Mouse (Mus musculus) midbrain, postnatal 0 days (tissue): ENCODE results near the gene Xylt1. TPM values are rescaled to one million over a fixed set of nuclear protein-coding genes. Genes with fewer than 3 reads are reported as not detected.

ENCODE experiments used
- ATAC-seq: fragments of 200-750 bp; cut with Nextera tagmentation; 2 replicates; pipeline ENCODE4 v1.8.0; 2017; ENCODE audit warnings: moderate number of reproducible peaks, mild to moderate bottlenecking, moderate TSS enrichment, moderate library complexity; ENCODE audit not compliant: low FRiP score
- DNase-seq: peaks from one replicate; pipeline ENCODE4 v3.0.0-alpha.2; 2015; ENCODE audit warnings: low spot score
- H3K27ac ChIP-seq: fragments of 300-500 bp; sonication (generic); 2 replicates; pipeline ENCODE4 v1.5.1; 2014; ENCODE audit warnings: low read depth, mild to moderate bottlenecking, low read length, mixed read lengths
- H3K27me3 ChIP-seq: fragments of 300-500 bp; sonication (generic); 2 replicates; pipeline ENCODE4 v1.6.1; 2014; ENCODE audit warnings: low read length, control low read depth, mixed read lengths; ENCODE audit not compliant: insufficient read depth
- H3K36me3 ChIP-seq: fragments of 300-500 bp; sonication (generic); 2 replicates; pipeline ENCODE4 v1.6.1; 2014; ENCODE audit warnings: low read length, control low read depth, mixed read lengths; ENCODE audit not compliant: insufficient read depth
- H3K4me1 ChIP-seq: fragments of 300-500 bp; sonication (generic); 2 replicates; pipeline ENCODE4 v1.6.1; 2014; ENCODE audit warnings: mild to moderate bottlenecking, control low read depth, antibody characterized with exemption, low read length, mixed read lengths; ENCODE audit not compliant: insufficient read depth
- H3K4me2 ChIP-seq: fragments of 300-500 bp; sonication (generic); 2 replicates; pipeline ENCODE4 v1.6.1; 2014; ENCODE audit warnings: low read depth, mild to moderate bottlenecking, low read length, mixed read lengths; ENCODE audit not compliant: poor library complexity, severe bottlenecking
- H3K4me3 ChIP-seq: fragments of 300-500 bp; sonication (generic); 2 replicates; pipeline ENCODE4 v1.5.1; 2014; ENCODE audit warnings: low read depth, mild to moderate bottlenecking, low read length, moderate library complexity
- H3K9ac ChIP-seq: fragments of 300-500 bp; sonication (generic); replicated peaks from 2 replicates; pipeline ENCODE4 v1.6.1; 2014; ENCODE audit warnings: mild to moderate bottlenecking, low read length, moderate library complexity, mixed read lengths; ENCODE audit not compliant: poor library complexity, severe bottlenecking
- H3K9me3 ChIP-seq: fragments of 300-500 bp; sonication (generic); 2 replicates; pipeline ENCODE4 v1.6.1; 2016; ENCODE audit warnings: low read length, control low read depth
- CTCF ChIP-seq: IDR thresholded peaks from 2 replicates; pipeline ENCODE4 v1.5.1; 2016; ENCODE audit warnings: antibody characterized with exemption, mild to moderate bottlenecking
- WGBS: fragments of 180-500 bp; shearing (Covaris S2); extraction: QIAGEN DNeasy Blood & Tissue Kit; methylation state at CpG from one replicate; pipeline ENCODE4 v1.1.7; 2014; 5-methylcytosine and 5-hydroxymethylcytosine counted together
- polyA plus RNA-seq: library from polyadenylated mRNA; unstranded; fragments of >200 nt; fragmentation: Nextera tagmentation; extraction: Ambion mirVana; gene quantifications from 2 replicates; pipeline ENCODE4 v1.2.1, GENCODE M21; 2015
- total RNA-seq: library from RNA; depleted of rRNA; stranded (reverse); fragments of >200 nt; gene quantifications from 2 replicates; pipeline ENCODE4 v1.2.3, GENCODE M21; 2014

Xylt1 gene
- total and polyA plus RNA-seq, 2 experiments from 2014 or later, result 2.5 to 16.4 TPM

- ATAC-seq (no peak), DNase-seq (peak; percentile 31)
- Histone ChIP-seq H3K27ac (no peak overlapping the region), H3K4me2 (no peak overlapping the region), H3K36me3 (no peaks in the 10 kb centered on the region), H3K9ac (no peak overlapping the region), H3K4me3 (no peak overlapping the region), H3K27me3 (no peaks in the 10 kb centered on the region), H3K9me3 (no peaks in the 10 kb centered on the region), H3K4me1 (no peaks in the 10 kb centered on the region)
- TF ChIP-seq CTCF, result no peak
- 85% methylated on average over 4 of the region's 4 CpGs for WGBS
These were observed 277.4 kb downstream of the Xylt1 start for GRCm38 (mm10) chr7:117658180-117658579.

GRCm38 (mm10) chr7:117658739-117659138 is 278.0 kb downstream of the Xylt1 start:
- no peak for TF ChIP-seq CTCF
- Histone ChIP-seq H3K4me1 (no peaks in the 10 kb centered on the region), H3K4me2 (no peak overlapping the region), H3K27ac (no peak overlapping the region), H3K9ac (no peak overlapping the region), H3K4me3 (no peak overlapping the region), H3K27me3 (no peaks in the 10 kb centered on the region), H3K9me3 (no peaks in the 10 kb centered on the region), H3K36me3 (no peaks in the 10 kb centered on the region)
- 84% methylated on average over 4 of the region's 4 CpGs for WGBS
- ATAC-seq (no peak), DNase-seq (no peak)

DNA sequence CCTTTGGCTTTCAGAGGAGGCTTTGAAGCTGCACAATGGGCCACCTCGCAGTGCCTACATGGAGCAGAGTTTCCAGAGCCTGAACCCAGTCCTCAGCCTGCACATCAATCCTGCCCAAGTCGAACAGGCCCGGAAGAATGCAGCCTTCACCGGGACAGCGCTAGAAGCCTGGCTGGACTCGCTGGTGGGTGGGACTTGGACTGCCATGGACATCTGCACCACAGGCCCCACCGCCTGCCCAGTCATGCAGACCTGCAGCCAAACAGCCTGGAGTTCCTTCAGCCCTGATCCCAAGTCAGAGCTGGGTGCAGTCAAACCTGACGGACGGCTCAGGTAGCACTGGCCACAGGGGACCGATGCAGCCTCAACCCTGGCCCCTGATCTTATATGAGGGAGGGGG is 286.5 kb downstream of the Xylt1 start:
- no peak for TF ChIP-seq CTCF
- no peak for DNase-seq
- ATAC-seq, result no peak
- peaks cover 10% of the 10 kb centered on the region; the same call in 1 of the 2 replicates for H3K36me3 ChIP-seq
- no peak overlapping the region for H3K4me3 ChIP-seq
- no peak overlapping the region for H3K9ac ChIP-seq
- 93% methylated on average over 10 of the region's 10 CpGs for WGBS
- no peaks in the 10 kb centered on the region for H3K9me3 ChIP-seq
- no peaks in the 10 kb centered on the region for H3K4me1 ChIP-seq
- no peak overlapping the region for H3K4me2 ChIP-seq
- H3K27me3 ChIP-seq, result no peaks in the 10 kb centered on the region
- H3K27ac ChIP-seq, result no peak overlapping the region

GRCm38 (mm10) chr7:117668226-117668625 is 287.4 kb downstream of the Xylt1 start:
- H3K27me3 ChIP-seq, result no peaks in the 10 kb centered on the region
- DNase-seq (peak; percentile 33), ATAC-seq (no peak)
- H3K4me1 ChIP-seq, result no peaks in the 10 kb centered on the region
- peaks cover 10% of the 10 kb centered on the region; the same call in 1 of the 2 replicates for H3K36me3 ChIP-seq
- no peak for TF ChIP-seq CTCF
- H3K27ac ChIP-seq, result no peak overlapping the region
- no peak overlapping the region for H3K9ac ChIP-seq
- no peaks in the 10 kb centered on the region for H3K9me3 ChIP-seq
- WGBS, result 85% methylated on average over 9 of the region's 9 CpGs
- no peak overlapping the region for H3K4me2 ChIP-seq
- H3K4me3 ChIP-seq, result no peak overlapping the region

GRCm38 (mm10) chr7:117672121-117672591 is 291.4 kb downstream of the Xylt1 start:
- Histone ChIP-seq H3K4me1 (no peaks in the 10 kb centered on the region), H3K27ac (no peak overlapping the region), H3K4me2 (no peak overlapping the region), H3K9me3 (no peaks in the 10 kb centered on the region), H3K36me3 (peaks cover 4% of the 10 kb centered on the region; the same call in 1 of the 2 replicates), H3K27me3 (no peaks in the 10 kb centered on the region), H3K9ac (no peak overlapping the region), H3K4me3 (no peak overlapping the region)
- no peak for DNase-seq
- 82% methylated on average over 7 of the region's 7 CpGs for WGBS
- no peak for TF ChIP-seq CTCF
- ATAC-seq, result no peak

DNA sequence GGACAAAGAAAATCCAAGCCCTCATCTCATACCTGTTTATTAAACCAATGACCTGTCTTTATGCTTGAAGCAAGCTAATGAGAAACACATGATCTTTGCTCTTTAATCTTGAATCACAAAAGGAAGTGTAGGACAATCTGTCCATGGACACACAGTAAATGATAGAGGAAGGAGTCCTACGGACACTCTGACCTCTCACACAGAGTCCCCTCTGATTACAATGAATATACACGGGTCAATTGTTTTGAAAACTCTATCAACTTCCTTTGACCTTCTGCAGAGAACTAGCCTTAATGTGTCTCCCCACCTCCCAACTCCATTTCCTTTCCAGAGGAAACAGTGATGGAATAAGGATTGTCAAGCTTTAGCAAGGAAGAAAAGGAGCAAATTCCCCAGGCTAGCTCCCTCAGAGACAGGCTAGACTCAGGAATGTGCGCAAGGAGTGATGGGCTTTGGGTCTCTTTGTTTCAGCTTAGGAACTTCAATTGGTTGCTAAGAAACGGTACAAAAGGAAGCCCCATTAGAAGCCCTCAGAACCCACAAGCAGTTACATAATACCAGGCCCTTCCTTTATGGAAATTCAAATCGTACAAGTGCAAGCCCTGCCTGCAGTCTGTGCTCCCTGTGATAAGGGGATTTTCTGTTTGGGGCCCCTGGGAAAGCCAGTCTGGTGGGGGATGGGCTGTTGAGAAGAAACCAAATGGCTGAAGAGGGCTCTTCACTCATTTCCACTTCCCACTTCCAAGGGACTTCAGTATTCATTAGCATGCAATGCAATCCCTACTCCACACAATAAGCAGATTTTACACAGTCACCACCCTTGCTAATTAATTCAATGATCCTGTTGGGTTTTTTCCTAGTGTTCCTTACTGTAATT is 305.6 kb downstream of the Xylt1 start:
- H3K27ac ChIP-seq, result no peak overlapping the region
- no peak overlapping the region for H3K9ac ChIP-seq
- no peaks in the 10 kb centered on the region for H3K4me1 ChIP-seq
- no peak overlapping the region for H3K4me2 ChIP-seq
- no peaks in the 10 kb centered on the region for H3K9me3 ChIP-seq
- no peaks in the 10 kb centered on the region for H3K36me3 ChIP-seq
- DNase-seq (peak; percentile 44), ATAC-seq (0 out of 2 replicates have a peak, but pooled peaks have one; percentile 38)
- 15% methylated on average over 5 of the region's 5 CpGs for WGBS
- TF ChIP-seq CTCF, result no peak
- no peaks in the 10 kb centered on the region for H3K27me3 ChIP-seq
- no peak overlapping the region for H3K4me3 ChIP-seq
